In the genomic region with DNA sequence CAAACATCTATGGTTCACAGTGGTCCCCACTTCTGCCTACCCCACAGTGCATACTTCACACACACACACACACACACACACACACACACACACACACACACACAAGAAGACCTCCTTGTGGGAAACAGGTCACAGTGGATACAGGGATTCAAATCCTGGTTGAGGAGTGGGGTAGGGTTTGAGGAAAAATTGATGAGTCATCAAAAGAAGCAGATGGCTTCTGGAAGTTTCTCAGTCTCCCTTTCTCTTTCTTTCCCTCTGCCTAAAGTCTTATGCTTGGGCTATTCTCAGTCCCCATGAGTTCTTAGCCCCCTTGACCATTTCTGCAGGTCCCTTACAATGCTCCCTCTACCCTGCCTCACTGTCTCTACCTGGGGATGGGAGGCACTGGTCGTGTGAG, we compare ENCODE assay signal across 28 mouse cellular contexts. TPM values are rescaled to one million over a fixed set of nuclear protein-coding genes. Genes with fewer than 3 reads are reported as not detected.
"Had no signal": no experiment of that assay in that cellular context is flagged by ENCODE, and none has a peak within 500 bp of the region (broad histone marks: within the 10 kb centered on the region; RNA-seq: fewer than 3 reads in every experiment).

No protein-coding gene starts in this region.

- DNase-seq: cerebellum, adult 9-10 months; cerebellum, adult 9-11 months; cerebellum, postnatal 10 days; cerebellum, postnatal 14 days; cerebellum, postnatal 25 days; cerebellum, postnatal 36 days; embryo, embryonic 11 days; forebrain, postnatal 0 days; gastrocnemius, adult 2 months; gastrocnemius, postnatal 10 days; gastrocnemius, postnatal 14 days; gastrocnemius, postnatal 25 days; gastrocnemius, postnatal 36 days; heart, adult 18-20 months; heart, adult 2 months had no signal

- H3K27ac ChIP-seq: embryonic facial prominence, embryonic 10.5 days; embryonic facial prominence, embryonic 12.5 days; embryonic facial prominence, embryonic 13.5 days; embryonic facial prominence, embryonic 15.5 days; forebrain, embryonic 10.5 days; forebrain, embryonic 12.5 days; forebrain, embryonic 13.5 days; forebrain, embryonic 15.5 days; gastrocnemius, adult 2 months; heart, adult 2 months had no signal

- H3K9me3 ChIP-seq: embryonic facial prominence, embryonic 10.5 days; embryonic facial prominence, embryonic 12.5 days; embryonic facial prominence, embryonic 13.5 days; embryonic facial prominence, embryonic 15.5 days; forebrain, embryonic 10.5 days; forebrain, embryonic 12.5 days; forebrain, embryonic 13.5 days; forebrain, embryonic 15.5 days had no signal

- H3K9ac ChIP-seq: embryonic facial prominence, embryonic 12.5 days; embryonic facial prominence, embryonic 13.5 days; embryonic facial prominence, embryonic 15.5 days; forebrain, embryonic 12.5 days; forebrain, embryonic 13.5 days; forebrain, embryonic 15.5 days; forebrain, postnatal 0 days had no signal

- H3K36me3 ChIP-seq: embryonic facial prominence, embryonic 10.5 days; embryonic facial prominence, embryonic 12.5 days; embryonic facial prominence, embryonic 13.5 days; embryonic facial prominence, embryonic 15.5 days; forebrain, embryonic 10.5 days; forebrain, embryonic 12.5 days; forebrain, embryonic 15.5 days had no signal

- H3K27me3 ChIP-seq: embryonic facial prominence, embryonic 12.5 days; embryonic facial prominence, embryonic 13.5 days; embryonic facial prominence, embryonic 15.5 days; forebrain, embryonic 12.5 days; forebrain, embryonic 13.5 days; forebrain, embryonic 15.5 days had no signal

- H3K4me1 ChIP-seq: embryonic facial prominence, embryonic 10.5 days; embryonic facial prominence, embryonic 12.5 days; embryonic facial prominence, embryonic 13.5 days; embryonic facial prominence, embryonic 15.5 days; forebrain, embryonic 10.5 days; forebrain, embryonic 12.5 days; forebrain, embryonic 13.5 days; forebrain, embryonic 15.5 days had no signal

- ATAC-seq: forebrain, embryonic 13.5 days; forebrain, embryonic 14.5 days; forebrain, embryonic 15.5 days; forebrain, embryonic 16.5 days; forebrain, postnatal 0 days had no signal

- H3K4me2 ChIP-seq: embryonic facial prominence, embryonic 12.5 days; embryonic facial prominence, embryonic 13.5 days; embryonic facial prominence, embryonic 15.5 days; forebrain, embryonic 12.5 days; forebrain, embryonic 13.5 days; forebrain, embryonic 15.5 days had no signal

- H3K4me3 ChIP-seq: embryonic facial prominence, embryonic 10.5 days; embryonic facial prominence, embryonic 12.5 days; embryonic facial prominence, embryonic 13.5 days; embryonic facial prominence, embryonic 15.5 days; erythroblast, embryonic 14.5 days; forebrain, embryonic 10.5 days; forebrain, embryonic 12.5 days; forebrain, embryonic 13.5 days; forebrain, embryonic 15.5 days; gastrocnemius, adult 2 months; heart, adult 2 months had no signal

RNA-seq across cellular contexts. Expression of gene Rassf10, which starts 56.4 kb away (rescaled TPM):
- total RNA-seq: common myeloid progenitor, adult 5-6 weeks; granulocyte monocyte progenitor cell, adult 5-6 weeks had no signal
- polyA plus RNA-seq: erythroblast, embryonic 14.5 days had no signal
